Mouse (Mus musculus) cortical plate, adult 2 months (tissue): Measurements from ENCODE around the gene Zgrf1.

Source experiments
- CTCF ChIP-seq: fragments of 200-500 bp; IDR thresholded peaks from 2 replicates; pipeline ENCODE4 v1.5.1; 2011; ENCODE audit warnings: mild to moderate bottlenecking, control low read depth, low read length; ENCODE audit not compliant: insufficient read depth; ENCODE audit errors: extremely low read depth
- POLR2A ChIP-seq: fragments of 200-500 bp; IDR thresholded peaks from 2 replicates; pipeline ENCODE4 v1.6.1; 2011; ENCODE audit warnings: mild to moderate bottlenecking, low read length, control low read depth; ENCODE audit not compliant: insufficient read depth; ENCODE audit errors: extremely low read depth

- peak; percentile 51 for TF ChIP-seq CTCF
- no peak for TF ChIP-seq POLR2A
These were observed 19.3 kb downstream of the Zgrf1 start for GRCm38 (mm10) chr3:127572557-127572956.
